Mouse (Mus musculus) spleen, adult 2 months (tissue): Measurements from ENCODE around the gene Numbl.

Experiments used
- CTCF ChIP-seq: fragments of 200-500 bp; IDR thresholded peaks from 2 replicates; pipeline ENCODE4 v1.5.1; 2011; ENCODE audit warnings: mild to moderate bottlenecking, inconsistent platforms; ENCODE audit not compliant: insufficient read depth, insufficient read length, insufficient replicate concordance; ENCODE audit errors: extremely low read depth
- POLR2A ChIP-seq: fragments of 200-500 bp; IDR thresholded peaks from 2 replicates; pipeline ENCODE4 v1.6.1; 2011; ENCODE audit warnings: low read depth, low read length, inconsistent platforms

GRCm38 (mm10) chr7:27221939-27222338 lies 36.3 kb upstream of the Numbl start:
- TF ChIP-seq POLR2A (no peak), CTCF (no peak)
